Mouse (Mus musculus) forebrain, embryonic 12.5 days (tissue): ENCODE data around the gene Epn3. TPM values are rescaled to one million over a fixed set of nuclear protein-coding genes. Genes with fewer than 3 reads are reported as not detected.

Experiments
- ATAC-seq: fragments of 200-750 bp; cut with Nextera tagmentation; 2 replicates; pipeline ENCODE4 v1.8.0; 2017; ENCODE audit warnings: moderate TSS enrichment; ENCODE audit not compliant: low FRiP score
- H3K27ac ChIP-seq: fragments of 300-500 bp; sonication (generic); 2 replicates; pipeline ENCODE4 v1.5.1; 2016; ENCODE audit warnings: mild to moderate bottlenecking
- H3K27me3 ChIP-seq: fragments of 300-500 bp; sonication (generic); 2 replicates; pipeline ENCODE4 v1.6.1; 2016; ENCODE audit warnings: mild to moderate bottlenecking
- H3K36me3 ChIP-seq: fragments of 300-500 bp; sonication (generic); replicated peaks from 2 replicates; pipeline ENCODE4 v1.6.1; 2016; ENCODE audit warnings: mild to moderate bottlenecking
- H3K4me1 ChIP-seq: fragments of 300-500 bp; sonication (generic); 2 replicates; pipeline ENCODE4 v1.6.1; 2016
- H3K4me2 ChIP-seq: fragments of 300-500 bp; sonication (generic); 2 replicates; pipeline ENCODE4 v1.6.1; 2016; ENCODE audit warnings: mild to moderate bottlenecking, moderate library complexity
- H3K4me3 ChIP-seq: fragments of 300-500 bp; sonication (generic); replicated peaks from 2 replicates; pipeline ENCODE4 v1.5.1; 2016; ENCODE audit warnings: mild to moderate bottlenecking
- H3K9ac ChIP-seq: fragments of 300-500 bp; sonication (generic); 2 replicates; pipeline ENCODE4 v1.6.1; 2016; ENCODE audit warnings: mild to moderate bottlenecking
- H3K9me3 ChIP-seq: fragments of 300-500 bp; sonication (generic); 2 replicates; pipeline ENCODE4 v1.6.1; 2016
- WGBS: fragments of 180-500 bp; shearing (Covaris S2); methylation state at CpG from one replicate; pipeline ENCODE4 v1.1.7; 2016; 5-methylcytosine and 5-hydroxymethylcytosine counted together
- polyA plus RNA-seq: library from polyadenylated mRNA; unstranded; fragments of >200 nt; fragmentation: Nextera tagmentation; extraction: Ambion mirVana; gene quantifications from 2 replicates; pipeline ENCODE4 v1.2.1, GENCODE M21; 2016

Gene Epn3
- polyA plus RNA-seq, 1 experiment from 2014 or later: 0.52 TPM

DNA sequence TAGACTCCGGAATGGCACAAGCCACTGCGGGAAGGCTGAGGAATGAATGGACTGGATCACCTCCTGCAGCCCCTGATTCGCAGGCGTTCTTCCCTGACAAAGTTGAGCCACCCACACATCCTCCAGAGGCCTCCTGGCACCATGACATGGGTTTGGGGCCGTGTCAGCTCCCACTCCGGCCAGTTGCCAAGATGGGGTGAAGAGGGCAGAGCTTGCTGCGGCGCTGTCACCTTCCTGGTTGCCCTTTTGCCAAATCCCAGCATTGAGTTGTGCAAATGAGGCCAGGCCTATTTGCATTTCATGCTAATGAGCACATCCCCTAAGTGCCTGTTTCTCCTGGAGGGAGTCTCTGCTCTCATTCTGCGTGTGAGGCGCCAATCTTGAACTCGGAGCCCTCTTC lies 24.1 kb downstream of the Epn3 start:
- H3K27ac ChIP-seq: no peak overlapping the region
- no peak for ATAC-seq
- no peaks in the 10 kb centered on the region for H3K36me3 ChIP-seq
- H3K4me3 ChIP-seq: no peak overlapping the region
- H3K9me3 ChIP-seq: no peaks in the 10 kb centered on the region
- no peak overlapping the region for H3K9ac ChIP-seq
- no peak overlapping the region for H3K4me2 ChIP-seq
- H3K27me3 ChIP-seq: peaks cover 62% of the 10 kb centered on the region
- 17% methylated on average over 11 of the region's 11 CpGs for WGBS
- peaks cover 50% of the 10 kb centered on the region for H3K4me1 ChIP-seq

- peak overlapping the region; percentile 99 for H3K4me2 ChIP-seq
- peak; percentile 37; the same call in 1 of the 2 replicates for ATAC-seq
- no peaks in the 10 kb centered on the region for H3K9me3 ChIP-seq
- H3K27me3 ChIP-seq: peaks cover 62% of the 10 kb centered on the region
- H3K4me1 ChIP-seq: peaks cover 62% of the 10 kb centered on the region
- H3K27ac ChIP-seq: no peak overlapping the region
- H3K36me3 ChIP-seq: no peaks in the 10 kb centered on the region
- H3K9ac ChIP-seq: no peak overlapping the region
- WGBS: 0% methylated on average over 11 of the region's 11 CpGs
- peak overlapping the region; percentile 72 for H3K4me3 ChIP-seq
Observed at GRCm38 (mm10) chr11:94474544-94474910, 25.2 kb downstream of the Epn3 start.

GRCm38 (mm10) chr11:94473707-94474543 lies 25.8 kb downstream of the Epn3 start, which contains the start of gene Cacna1g:
TSS of gene Cacna1g (minus strand) at chr11:94474198.
- H3K9me3 ChIP-seq: no peaks in the 10 kb centered on the region
- under 1% methylated on average over 37 of the region's 71 CpGs for WGBS
- peak within 1 kb of the TSS; percentile 99 for H3K4me2 ChIP-seq
- peaks cover 68% of the 10 kb centered on the region for H3K4me1 ChIP-seq
- H3K4me3 ChIP-seq: peak within 1 kb of the TSS; percentile 72
- peak within 1 kb of the TSS; percentile 85 for H3K9ac ChIP-seq
- peak; percentile 90 for ATAC-seq
- H3K27ac ChIP-seq: peak within 1 kb of the TSS; percentile 80
- peaks cover 62% of the 10 kb centered on the region for H3K27me3 ChIP-seq
- H3K36me3 ChIP-seq: no peaks in the 10 kb centered on the region

DNA sequence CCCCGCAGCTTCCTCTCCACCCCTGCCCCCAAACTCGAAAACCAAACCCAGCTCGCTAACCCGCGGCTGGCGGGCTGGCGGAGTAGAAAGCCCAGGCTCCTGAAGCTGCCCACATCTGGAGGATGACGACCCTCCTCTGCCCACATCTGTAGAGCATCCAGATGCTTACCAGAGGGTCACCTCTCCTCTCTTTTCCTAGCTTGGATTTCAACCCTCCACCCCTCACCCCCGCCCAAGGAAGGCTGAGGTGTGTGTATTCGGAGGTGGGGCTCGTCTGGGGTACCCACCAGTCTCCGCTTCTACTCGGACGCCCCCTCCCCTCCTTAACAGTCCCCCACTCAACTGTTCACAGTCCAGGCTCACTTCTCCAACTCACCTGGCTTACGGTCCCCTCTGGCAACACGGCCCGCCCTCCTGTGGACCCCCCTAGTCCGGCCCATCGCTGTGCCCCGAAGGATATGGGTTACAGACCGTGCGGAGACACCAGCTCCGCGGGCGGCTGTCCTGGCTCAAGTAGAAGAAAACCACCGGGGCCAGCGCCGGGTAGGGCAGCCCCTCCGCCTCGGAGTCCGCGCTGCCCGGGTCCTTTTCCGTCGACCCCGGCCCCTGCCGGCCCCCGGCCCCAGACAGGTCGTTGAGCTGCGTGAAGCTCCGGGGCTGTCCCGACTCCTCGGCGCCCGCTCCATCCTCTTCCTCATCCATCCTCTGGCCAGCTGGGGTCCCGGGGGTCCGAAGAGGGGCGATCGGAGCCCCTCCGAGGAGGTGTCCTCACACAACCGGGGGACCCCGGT lies 26.7 kb downstream of the Epn3 start:
- H3K9me3 ChIP-seq: no peaks in the 10 kb centered on the region
- no peak for ATAC-seq

DNA sequence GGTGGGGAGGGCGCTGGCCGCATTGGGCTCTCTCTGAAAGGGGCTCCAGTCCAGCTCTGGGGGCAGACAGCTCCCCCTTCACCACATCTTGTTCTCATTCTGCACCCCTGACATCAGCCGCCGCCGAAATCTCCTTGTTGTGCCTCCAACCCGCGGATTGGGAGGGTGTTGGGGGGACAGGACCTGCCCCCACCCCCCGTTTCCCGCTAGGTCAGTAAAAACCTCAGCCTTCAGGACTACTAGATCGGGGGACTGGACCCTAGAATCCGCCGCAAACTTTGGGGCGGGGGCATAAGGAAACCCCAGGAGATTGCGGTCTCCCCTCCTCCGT lies 27.2 kb downstream of the Epn3 start:
- no peaks in the 10 kb centered on the region for H3K9me3 ChIP-seq
- peaks cover 80% of the 10 kb centered on the region for H3K4me1 ChIP-seq
- H3K9ac ChIP-seq: peak overlapping the region; percentile 85
- no peaks in the 10 kb centered on the region for H3K36me3 ChIP-seq
- peak overlapping the region; percentile 80 for H3K27ac ChIP-seq
- 1% methylated on average over 15 of the region's 15 CpGs for WGBS
- H3K4me3 ChIP-seq: peak overlapping the region; percentile 72
- H3K27me3 ChIP-seq: peaks cover 60% of the 10 kb centered on the region
- H3K4me2 ChIP-seq: peak overlapping the region; percentile 99
- no peak for ATAC-seq

More for the DNA sequence above, 26.7 kb downstream of the Epn3 start:
- WGBS: under 1% methylated on average over 50 of the region's 52 CpGs
- peak overlapping the region; percentile 80 for H3K27ac ChIP-seq
- peaks cover 76% of the 10 kb centered on the region for H3K4me1 ChIP-seq
- peaks cover 62% of the 10 kb centered on the region for H3K27me3 ChIP-seq
- H3K4me2 ChIP-seq: peak overlapping the region; percentile 99
- peak overlapping the region; percentile 85 for H3K9ac ChIP-seq
- peak overlapping the region; percentile 72 for H3K4me3 ChIP-seq
- H3K36me3 ChIP-seq: no peaks in the 10 kb centered on the region

DNA sequence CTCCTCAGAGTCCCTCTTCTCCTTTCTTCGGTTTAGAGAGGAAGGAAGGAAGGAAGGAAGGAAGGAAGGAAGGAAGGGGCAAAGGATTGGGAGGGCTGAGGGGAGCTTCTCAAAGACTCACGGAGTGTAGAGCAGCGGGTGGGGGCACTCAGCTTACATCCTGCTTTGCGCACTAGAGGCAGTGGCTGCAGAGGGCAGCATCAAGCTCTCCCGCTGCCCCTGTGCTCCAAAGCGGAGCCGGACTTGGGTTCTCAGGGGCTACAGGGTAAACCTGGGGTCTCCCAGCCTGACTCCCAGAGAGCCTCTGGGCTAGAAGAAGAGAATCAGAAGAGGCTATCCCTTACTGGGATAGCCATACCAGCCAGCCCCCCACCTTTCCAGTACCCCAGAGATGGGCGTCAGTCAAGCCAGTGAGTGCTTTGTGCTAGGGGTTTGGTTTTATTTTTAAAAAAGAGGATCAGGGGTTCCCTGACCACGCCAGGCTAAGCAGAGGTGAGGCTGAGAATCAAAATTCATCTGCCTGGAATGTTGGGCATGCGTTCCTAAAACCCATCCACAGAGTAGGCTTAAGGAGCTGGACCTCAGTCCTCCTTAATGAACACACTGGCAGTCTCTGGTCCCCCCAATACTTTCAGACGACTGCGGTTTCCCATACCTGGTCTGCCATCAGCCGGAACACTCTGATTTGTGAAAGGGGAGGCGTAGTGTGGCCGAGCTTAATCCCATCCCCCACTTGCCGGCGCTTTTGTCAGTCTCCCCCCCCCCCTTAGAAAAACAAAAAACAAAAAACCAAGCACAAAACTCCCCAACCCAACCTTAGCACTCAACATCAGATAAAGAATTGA lies 27.8 kb downstream of the Epn3 start:
- H3K36me3 ChIP-seq: no peaks in the 10 kb centered on the region
- peak overlapping the region; percentile 72 for H3K4me3 ChIP-seq
- no peaks in the 10 kb centered on the region for H3K9me3 ChIP-seq
- H3K27ac ChIP-seq: peak overlapping the region; percentile 73; the same call in 1 of the 2 replicates
- peak overlapping the region; percentile 85 for H3K9ac ChIP-seq
- ATAC-seq: no peak
- H3K27me3 ChIP-seq: peaks cover 54% of the 10 kb centered on the region
- H3K4me2 ChIP-seq: peak overlapping the region; percentile 99
- 5% methylated on average over 17 of the region's 17 CpGs for WGBS
- peaks cover 84% of the 10 kb centered on the region for H3K4me1 ChIP-seq

DNA sequence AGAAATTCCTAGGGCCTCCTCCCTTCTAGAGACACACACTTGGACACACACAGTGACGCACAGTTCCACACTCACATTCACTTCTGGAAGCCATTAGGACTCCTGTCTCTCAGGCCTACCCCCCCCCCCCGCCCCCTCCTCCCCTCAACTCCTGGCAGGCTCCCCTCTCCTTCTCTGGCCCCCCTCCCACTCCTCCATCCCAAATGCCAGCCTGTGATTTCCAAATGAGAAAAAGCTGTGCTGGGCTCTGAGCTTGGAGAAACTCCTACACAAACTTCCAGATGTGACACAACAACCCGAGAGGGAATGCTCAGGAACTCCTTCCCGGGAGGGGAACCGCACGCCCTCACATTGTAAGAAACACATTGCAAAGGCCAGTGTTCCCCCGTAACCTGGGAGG lies 29.4 kb downstream of the Epn3 start:
- H3K27ac ChIP-seq: peak overlapping the region; percentile 96
- H3K9me3 ChIP-seq: no peaks in the 10 kb centered on the region
- ATAC-seq: no peak
- 21% methylated on average over 6 of the region's 7 CpGs for WGBS
- H3K4me3 ChIP-seq: peak overlapping the region; percentile 8; the same call in 1 of the 2 replicates
- H3K36me3 ChIP-seq: no peaks in the 10 kb centered on the region
- peak overlapping the region; percentile 17; the same call in 1 of the 2 replicates for H3K9ac ChIP-seq
- peak overlapping the region; percentile 99 for H3K4me2 ChIP-seq
- peaks cover 39% of the 10 kb centered on the region for H3K27me3 ChIP-seq
- H3K4me1 ChIP-seq: peaks cover 86% of the 10 kb centered on the region

DNA sequence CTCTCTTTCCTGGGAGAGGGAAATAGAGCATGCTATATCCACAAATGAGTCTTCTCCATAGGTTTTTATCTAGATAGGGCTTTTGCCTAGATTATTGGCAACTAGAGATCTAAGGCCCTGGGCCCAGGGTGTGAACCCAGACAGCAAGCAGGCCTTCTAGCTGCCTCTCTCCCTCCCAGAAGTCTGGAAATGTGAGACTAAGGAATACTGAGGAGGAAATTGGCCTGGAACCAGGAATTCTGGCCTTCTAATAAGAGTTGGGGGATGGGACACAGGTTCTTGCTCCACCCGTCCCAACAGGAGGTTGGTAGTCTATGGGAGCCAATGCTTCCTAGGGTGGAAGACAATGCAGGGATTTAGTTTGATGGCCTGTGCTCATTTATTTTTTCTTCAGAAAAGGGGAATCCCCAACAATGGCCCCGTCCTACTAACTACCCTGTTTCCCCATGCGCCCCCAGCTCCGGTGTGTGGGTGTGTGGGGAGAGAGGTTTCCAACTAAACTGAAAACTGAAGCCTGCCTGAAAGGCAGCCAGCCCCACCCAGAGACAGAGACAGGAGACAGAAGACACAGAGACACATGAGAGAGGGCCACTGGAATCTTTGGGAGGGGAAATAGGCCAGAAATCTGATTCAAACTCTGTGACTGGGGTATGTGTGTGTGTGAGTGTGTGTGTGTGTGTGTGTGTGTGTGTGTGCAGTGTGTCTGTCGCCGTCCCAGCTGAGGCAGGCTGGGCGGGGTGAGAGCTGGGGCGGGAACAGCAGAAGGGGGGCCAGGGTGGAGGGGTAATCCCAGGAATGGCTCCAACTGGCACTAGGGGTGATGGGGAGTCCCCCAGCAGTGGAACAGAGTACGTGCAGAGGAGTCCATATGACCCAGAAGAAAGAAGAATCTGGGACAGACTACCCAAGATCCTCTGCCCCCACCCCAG lies 30.4 kb downstream of the Epn3 start:
- peak overlapping the region; percentile 99 for H3K4me2 ChIP-seq
- H3K9me3 ChIP-seq: no peaks in the 10 kb centered on the region
- WGBS: 12% methylated on average over 8 of the region's 9 CpGs
- no peaks in the 10 kb centered on the region for H3K36me3 ChIP-seq
- peaks cover 29% of the 10 kb centered on the region for H3K27me3 ChIP-seq
- peak overlapping the region; percentile 36; the same call in 1 of the 2 replicates for H3K9ac ChIP-seq
- peak; percentile 2; the same call in 1 of the 2 replicates for ATAC-seq
- H3K4me1 ChIP-seq: peaks cover 86% of the 10 kb centered on the region
- H3K27ac ChIP-seq: peak overlapping the region; percentile 96
- 0 out of 2 replicates have a peak overlapping the region, but pooled peaks have one; percentile 1 for H3K4me3 ChIP-seq

- ATAC-seq: peak; percentile 90
- H3K27ac ChIP-seq: peak overlapping the region; percentile 96
- peaks cover 88% of the 10 kb centered on the region for H3K4me1 ChIP-seq
- H3K9me3 ChIP-seq: no peaks in the 10 kb centered on the region
- H3K9ac ChIP-seq: no peak overlapping the region
- 16% methylated on average over 4 of the region's 4 CpGs for WGBS
- no peaks in the 10 kb centered on the region for H3K36me3 ChIP-seq
- peaks cover 27% of the 10 kb centered on the region for H3K27me3 ChIP-seq
- no peak overlapping the region for H3K4me3 ChIP-seq
- H3K4me2 ChIP-seq: peak overlapping the region; percentile 99
Observed at GRCm38 (mm10) chr11:94468582-94469064, 31.2 kb downstream of the Epn3 start.

- Histone ChIP-seq H3K9ac (no peak overlapping the region), H3K4me2 (no peak overlapping the region), H3K27ac (no peak overlapping the region), H3K9me3 (no peaks in the 10 kb centered on the region), H3K4me3 (no peak overlapping the region), H3K27me3 (peaks cover 5% of the 10 kb centered on the region; the same call in 1 of the 2 replicates), H3K4me1 (peaks cover 66% of the 10 kb centered on the region), H3K36me3 (peaks cover 9% of the 10 kb centered on the region; the same call in 1 of the 2 replicates)
- 93% methylated on average over 17 of the region's 17 CpGs for WGBS
- no peak for ATAC-seq
Observed at GRCm38 (mm10) chr11:94466333-94466855, 33.4 kb downstream of the Epn3 start.
